Comparison of ENCODE assay signal across 11 mouse cellular contexts in the genomic region with DNA sequence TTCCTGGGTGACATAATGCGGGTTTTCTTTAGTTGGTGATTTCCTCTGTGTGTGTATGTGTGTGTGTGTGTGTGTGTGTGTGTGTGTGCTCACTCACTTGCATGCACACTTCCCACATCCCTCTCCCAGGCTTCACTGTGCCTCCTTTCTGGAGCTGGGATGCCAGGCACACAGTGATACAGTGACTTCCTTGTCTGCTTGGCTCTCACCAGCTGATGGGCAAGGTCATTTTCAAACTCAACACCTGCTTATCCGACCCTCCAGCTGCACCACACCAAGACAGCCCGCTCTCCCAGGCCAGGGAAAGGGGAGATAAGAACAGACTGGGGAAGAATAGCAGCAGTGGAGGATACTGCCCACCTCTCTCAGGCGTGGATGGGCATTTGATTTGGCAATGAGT. TPM values are rescaled to one million over a fixed set of nuclear protein-coding genes. Genes with fewer than 3 reads are reported as not detected.
DNase-seq lines count a peak whose midpoint lies in the region; ATAC-seq and TF ChIP-seq lines count a peak whose summit lies in the region.
"Had no signal": no experiment of that assay in that cellular context is flagged by ENCODE, and none has a peak within 500 bp of the region (broad histone marks: within the 10 kb centered on the region; RNA-seq: fewer than 3 reads in every experiment).

No protein-coding gene starts in this region.

- ATAC-seq in heart, embryonic 11.5 days (replicated peaks; ENCODE audit: insufficient number of reproducible peaks, low FRiP score, low TSS enrichment) = peak; percentile 71
- ATAC-seq in liver, embryonic 11.5 days (replicated peaks; ENCODE audit: low FRiP score) = peak; percentile 26; the same call in 1 of the 2 replicates
- peak; percentile 85 for ATAC-seq in forebrain, embryonic 15.5 days (replicated peaks)
- ATAC-seq in midbrain, postnatal 0 days (ENCODE audit: low FRiP score) = no peak; the same call in 1 of the 2 replicates

- H3K9ac ChIP-seq in heart, embryonic 11.5 days (ENCODE audit: low read depth, low read length) = no peak overlapping the region
- no peak overlapping the region for H3K9ac ChIP-seq in liver, embryonic 11.5 days (ENCODE audit: low read depth, low read length)
- H3K9ac ChIP-seq in forebrain, embryonic 15.5 days (replicated peaks) = no peak overlapping the region
- H3K9ac ChIP-seq in midbrain, postnatal 0 days (replicated peaks; ENCODE audit: low read length, poor library complexity, severe bottlenecking) = no peak overlapping the region

- peaks cover 30% of the 10 kb centered on the region for H3K4me1 ChIP-seq in heart, embryonic 11.5 days (ENCODE audit: control insufficient read depth, insufficient read depth, low read length)
- no peaks in the 10 kb centered on the region; the same call in 1 of the 2 replicates for H3K4me1 ChIP-seq in liver, embryonic 11.5 days (replicated peaks; ENCODE audit: control insufficient read depth, insufficient read depth, low read length)
- peaks cover 7% of the 10 kb centered on the region for H3K4me1 ChIP-seq in forebrain, embryonic 15.5 days
- no peaks in the 10 kb centered on the region for H3K4me1 ChIP-seq in midbrain, postnatal 0 days (ENCODE audit: insufficient read depth, low read length)

- H3K4me2 ChIP-seq in heart, embryonic 11.5 days = no peak overlapping the region
- no peak overlapping the region for H3K4me2 ChIP-seq in liver, embryonic 11.5 days
- H3K4me2 ChIP-seq in forebrain, embryonic 15.5 days (replicated peaks) = no peak overlapping the region
- no peak overlapping the region for H3K4me2 ChIP-seq in midbrain, postnatal 0 days (ENCODE audit: low read depth, low read length, poor library complexity, severe bottlenecking)

- H3K36me3 ChIP-seq in heart, embryonic 11.5 days (ENCODE audit: control insufficient read depth, insufficient read depth, low read length) = no peaks in the 10 kb centered on the region
- H3K36me3 ChIP-seq in liver, embryonic 11.5 days (ENCODE audit: control insufficient read depth, insufficient read depth, low read length) = no peaks in the 10 kb centered on the region
- H3K36me3 ChIP-seq in forebrain, embryonic 15.5 days = no peaks in the 10 kb centered on the region
- H3K36me3 ChIP-seq in midbrain, postnatal 0 days (ENCODE audit: insufficient read depth, low read length) = no peaks in the 10 kb centered on the region
- H3K36me3 ChIP-seq: G1E had no signal

- intact Hi-C loops in heart, postnatal 10 days (cut with DNase I) = no loop called here

- DNase-seq in heart, postnatal 10 days = no peak
- no peak for DNase-seq in liver, embryonic 11.5 days (ENCODE audit: low spot score)
- DNase-seq in liver = no peak
- DNase-seq in midbrain, postnatal 0 days (ENCODE audit: low spot score) = no peak
- no peak for DNase-seq in thymus, postnatal 36 days
- no peak for DNase-seq in lung, postnatal 10 days
- DNase-seq: gastrocnemius, postnatal 25 days; kidney, adult 9 months had no signal

- no peak for TF ChIP-seq CTCF in midbrain, postnatal 0 days (IDR thresholded peaks at IDR 0.05)

- H3K27ac ChIP-seq in heart, embryonic 11.5 days (ENCODE audit: low read depth, low read length) = no peak overlapping the region
- no peak overlapping the region for H3K27ac ChIP-seq in liver, embryonic 11.5 days (ENCODE audit: low read depth, low read length)
- peak overlapping the region; percentile 76 for H3K27ac ChIP-seq in forebrain, embryonic 15.5 days (replicated peaks)
- H3K27ac ChIP-seq in midbrain, postnatal 0 days (ENCODE audit: low read depth, low read length) = peak overlapping the region; percentile 63

- no peaks in the 10 kb centered on the region for H3K9me3 ChIP-seq in heart, embryonic 11.5 days (replicated peaks; ENCODE audit: control insufficient read depth, low read length)
- H3K9me3 ChIP-seq in liver, embryonic 11.5 days (ENCODE audit: control insufficient read depth, low read length) = no peaks in the 10 kb centered on the region
- H3K9me3 ChIP-seq in forebrain, embryonic 15.5 days = no peaks in the 10 kb centered on the region
- H3K9me3 ChIP-seq in midbrain, postnatal 0 days (ENCODE audit: low read length) = no peaks in the 10 kb centered on the region
- H3K9me3 ChIP-seq: G1E had no signal

- H3K27me3 ChIP-seq in heart, embryonic 11.5 days (ENCODE audit: control insufficient read depth, insufficient read depth, low read length) = peaks cover 10% of the 10 kb centered on the region; the same call in 1 of the 2 replicates
- H3K27me3 ChIP-seq in liver, embryonic 11.5 days (replicated peaks; ENCODE audit: control insufficient read depth, insufficient read depth, low read length) = no peaks in the 10 kb centered on the region
- no peaks in the 10 kb centered on the region for H3K27me3 ChIP-seq in forebrain, embryonic 15.5 days
- H3K27me3 ChIP-seq in midbrain, postnatal 0 days (ENCODE audit: insufficient read depth, low read length) = no peaks in the 10 kb centered on the region

- 20% methylated on average over 4 of the region's 4 CpGs for WGBS in heart, embryonic 11.5 days (ENCODE audit: insufficient replicate concordance)
- WGBS in liver, embryonic 11.5 days = 37% methylated on average over 4 of the region's 4 CpGs
- 50% methylated on average over 4 of the region's 4 CpGs for WGBS in forebrain, embryonic 15.5 days
- WGBS in midbrain, postnatal 0 days = 50% methylated on average over 4 of the region's 4 CpGs

- H3K4me3 ChIP-seq in heart, embryonic 11.5 days (ENCODE audit: low read depth, low read length) = no peak overlapping the region
- H3K4me3 ChIP-seq in liver, embryonic 11.5 days (ENCODE audit: low read depth, low read length) = no peak overlapping the region
- no peak overlapping the region for H3K4me3 ChIP-seq in forebrain, embryonic 15.5 days
- no peak overlapping the region for H3K4me3 ChIP-seq in midbrain, postnatal 0 days (ENCODE audit: low read depth, low read length)

RNA-seq across cellular contexts. Expression of a gene that starts 52.5 kb away (rescaled TPM):
- polyA plus RNA-seq in heart, embryonic 11.5 days (2014; fragmentation: Nextera tagmentation; extraction: Ambion mirVana) = 10.1 and 12.5 TPM in 2 replicates
- 10 to 100 TPM; 32.4 to 33.5 TPM for total RNA-seq in heart, postnatal 10 days (2021)
- 6.4 and 6.8 TPM in 2 replicates for polyA plus RNA-seq in liver, embryonic 11.5 days (2014; fragmentation: Nextera tagmentation; extraction: Ambion mirVana)
- polyA plus RNA-seq in forebrain, embryonic 15.5 days (2015; fragmentation: Nextera tagmentation; extraction: Ambion mirVana) = 3.7 and 4.9 TPM in 2 replicates
- total RNA-seq in midbrain, postnatal 0 days (2014; rRNA removed) = 17.0 and 18.6 TPM in 2 replicates
- 11.1 and 13.3 TPM in 2 replicates for polyA plus RNA-seq in midbrain, postnatal 0 days (2015; fragmentation: Nextera tagmentation; extraction: Ambion mirVana)

Comparison
In these comparisons a context has a peak if more than half of its experiments do, and no peak if none do; other contexts are left out.
1. H3K27ac ChIP-seq: peak in forebrain, embryonic 15.5 days (single experiment) and midbrain, postnatal 0 days (single experiment); none in heart, embryonic 11.5 days (single experiment) and liver, embryonic 11.5 days (single experiment).